Mouse (Mus musculus): Measurements from ENCODE around the gene Zfp523.

- TF ChIP-seq GATA1 (IDR thresholded peaks at IDR 0.05; ENCODE audit: low read length) (no peak), TAL1 (IDR thresholded peaks at IDR 0.05; ENCODE audit: low read length) (no peak)
These were observed 30.8 kb downstream of the Zfp523 start, which contains the start of gene Def6 for GRCm38 (mm10) chr17:28207591-28208313.

Data from erythroblast, embryonic 14.5 days (primary cell).